Mouse (Mus musculus) right cerebral cortex, adult 18-20 months (tissue): ENCODE measurements around the gene Gm20388.

ENCODE experiments used
- DNase-seq: peaks from one replicate; pipeline ENCODE4 v3.0.0; 2022; ENCODE audit warnings: mixed read lengths

Gm20388 gene

DNA sequence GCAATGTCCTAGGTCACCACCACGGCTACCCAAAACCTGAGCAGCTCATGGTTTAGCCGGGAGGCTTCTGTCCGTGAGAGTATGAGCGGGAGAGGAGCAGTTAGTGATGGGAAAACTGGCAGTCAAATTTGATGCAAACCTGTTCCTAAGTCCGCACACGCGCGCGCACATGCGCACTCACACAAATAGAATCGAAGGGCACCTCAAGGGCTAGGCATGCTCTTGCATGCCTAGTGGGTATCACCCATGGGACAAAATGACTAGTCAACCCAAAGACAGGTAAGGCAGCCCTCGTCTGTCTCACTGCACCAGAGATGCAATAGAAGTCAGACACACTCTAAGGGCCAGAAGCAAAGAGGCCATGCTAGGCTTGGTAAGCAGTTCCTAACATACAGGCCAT lies 4465.8 kb downstream of the Gm20388 start:
- no peak for DNase-seq

DNA sequence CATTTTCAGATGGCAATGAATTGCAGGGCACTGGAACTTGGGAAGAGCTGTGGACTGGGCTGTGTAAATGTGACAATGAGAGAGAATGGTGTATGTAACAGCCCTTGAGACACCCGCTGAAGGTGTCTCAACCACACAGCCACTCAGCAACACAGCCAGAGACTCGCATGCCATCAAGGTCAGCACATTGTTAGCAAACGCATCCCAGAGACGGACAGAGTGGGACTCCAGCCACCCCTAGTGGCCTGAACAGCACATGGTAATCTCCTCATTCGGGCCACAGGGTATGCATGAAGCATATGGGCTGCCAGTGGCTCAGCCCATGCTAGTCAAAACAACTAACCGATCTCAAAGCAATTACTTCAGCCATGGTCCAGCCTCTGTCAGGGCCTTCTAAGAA lies 4468.6 kb downstream of the Gm20388 start:
- DNase-seq = no peak

- no peak for DNase-seq
These were observed 4471.6 kb downstream of the Gm20388 start for GRCm38 (mm10) chr8:124382235-124382634.

DNA sequence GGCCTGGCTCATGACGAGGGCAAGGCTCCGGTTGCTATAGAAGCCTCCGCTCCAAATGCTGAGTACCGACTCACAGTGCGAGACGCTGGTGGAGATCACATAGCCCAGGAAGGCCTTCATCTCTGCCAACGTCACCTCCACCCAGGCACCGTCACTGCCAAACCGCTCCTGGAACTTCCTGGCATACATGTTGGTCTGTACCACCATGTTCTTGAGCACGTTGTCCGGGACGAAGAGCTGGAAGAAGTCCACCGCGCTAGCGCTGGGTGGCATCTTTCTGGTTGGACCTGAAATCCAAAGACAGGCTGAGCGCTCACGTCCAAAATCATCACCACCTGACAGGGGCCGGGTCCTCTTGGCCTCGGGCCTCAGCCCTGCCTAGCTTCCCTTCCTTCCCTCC lies 4473.7 kb downstream of the Gm20388 start:
- no peak for DNase-seq

GRCm38 (mm10) chr8:124386225-124386899 lies 4475.7 kb downstream of the Gm20388 start:
- peak; percentile 90 for DNase-seq

DNA sequence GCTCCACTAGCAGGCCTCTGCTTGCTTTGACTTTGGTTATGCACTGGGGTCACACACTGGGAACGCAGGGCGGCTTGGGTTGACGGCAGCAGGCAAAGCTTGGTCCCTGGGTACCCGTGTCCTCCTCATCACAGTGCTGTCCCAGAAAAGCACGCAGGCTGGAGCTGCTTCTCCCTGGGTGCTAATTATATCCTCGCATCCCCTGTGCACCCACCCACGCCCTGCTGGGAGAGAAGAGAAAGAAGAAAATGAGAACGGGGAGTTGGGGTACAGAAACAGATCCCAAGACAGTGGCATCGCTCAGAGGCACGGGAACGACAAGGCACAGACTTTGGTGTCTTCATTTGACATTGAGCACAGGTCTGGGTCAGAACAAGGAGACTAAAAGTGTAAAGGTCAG lies 4478.9 kb downstream of the Gm20388 start:
- peak; percentile 94 for DNase-seq

GRCm38 (mm10) chr8:124391191-124391590 lies 4480.6 kb downstream of the Gm20388 start:
- no peak for DNase-seq

DNA sequence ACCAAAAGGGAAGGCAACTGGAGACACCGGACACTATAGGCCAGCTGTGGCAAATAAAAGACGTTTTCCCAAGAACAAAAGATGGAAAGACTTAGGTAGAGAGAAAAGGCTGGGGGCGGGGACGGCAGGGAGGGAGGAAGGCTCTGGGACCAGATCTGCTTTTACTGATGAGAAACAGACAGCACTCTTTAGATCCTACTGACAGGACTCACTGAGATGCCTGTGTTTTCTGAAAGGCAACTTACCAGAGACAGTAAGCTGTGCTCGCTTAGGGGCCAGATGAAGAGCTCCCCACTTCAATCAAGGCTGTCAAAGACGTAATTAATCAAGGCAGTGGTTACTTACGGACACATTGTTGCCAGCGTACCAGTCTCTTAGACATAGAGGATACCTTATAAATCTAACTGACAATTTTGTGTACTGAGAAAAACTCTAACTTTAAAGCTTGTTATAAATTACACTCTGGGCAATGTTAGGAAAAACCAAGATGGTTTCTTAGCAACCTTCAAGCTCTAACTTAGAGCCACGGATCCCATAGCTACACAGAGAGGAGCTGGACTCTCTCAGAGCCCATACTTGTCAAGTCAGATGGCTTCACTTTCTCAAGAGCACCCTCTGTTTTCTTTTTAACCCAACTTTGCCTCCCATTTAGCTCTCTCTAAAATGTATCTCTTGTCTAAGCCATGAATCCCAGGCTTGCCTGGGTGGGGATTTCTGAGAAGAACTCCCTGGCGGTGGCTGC lies 4481.8 kb downstream of the Gm20388 start:
- DNase-seq = no peak

DNA sequence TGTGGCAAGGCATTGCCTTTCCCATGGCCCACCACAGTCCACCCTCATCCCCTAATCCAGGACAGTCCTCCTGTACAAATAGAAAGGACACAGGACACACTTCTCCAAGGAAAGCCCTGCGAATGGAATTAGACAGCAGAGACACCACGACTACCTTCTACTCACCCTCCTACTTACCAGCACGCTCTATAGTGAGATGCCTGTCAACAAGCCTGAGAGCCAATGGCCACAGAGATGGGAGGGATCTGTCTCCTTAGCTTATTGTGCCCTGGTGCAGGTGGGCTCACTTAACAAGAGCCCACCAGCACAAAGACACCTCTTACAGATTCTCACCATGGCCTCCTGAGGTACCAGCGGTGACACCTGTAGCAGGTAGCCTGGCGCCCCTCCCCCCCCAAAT lies 4482.4 kb downstream of the Gm20388 start:
- no peak for DNase-seq

DNA sequence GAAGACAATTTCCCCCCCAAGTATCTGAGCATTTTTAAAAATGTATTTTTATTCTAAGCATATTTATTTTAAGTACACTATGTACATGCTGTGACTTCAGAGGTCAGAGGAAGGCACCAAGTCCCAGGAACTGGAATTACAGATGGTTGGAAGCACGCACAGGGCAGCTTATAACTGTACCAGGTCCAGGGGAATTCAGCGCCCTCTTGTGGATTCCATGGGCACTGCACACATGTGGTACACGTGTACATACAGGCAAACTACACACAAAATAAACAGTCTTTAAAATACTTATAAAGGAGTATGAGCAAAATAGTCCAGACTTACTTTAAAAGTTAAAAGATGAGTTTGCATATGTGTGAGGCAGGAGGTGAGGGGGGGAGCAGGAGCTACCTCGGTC lies 4483.3 kb downstream of the Gm20388 start:
- no peak for DNase-seq

- no peak for DNase-seq
These were observed 4484.3 kb downstream of the Gm20388 start for GRCm38 (mm10) chr8:124394951-124395350.
